Mouse (Mus musculus): ENCODE measurements at regions not wholly inside any gene's neighbourhood (a gene's known extent, or its start where the extent isn't known, plus 50 kb on each side); places are given as distances from the start of the nearest gene placed in this dataset.
A peak's percentile ranks its signal among the peaks of the same experiment; 100 is the strongest.

DNA sequence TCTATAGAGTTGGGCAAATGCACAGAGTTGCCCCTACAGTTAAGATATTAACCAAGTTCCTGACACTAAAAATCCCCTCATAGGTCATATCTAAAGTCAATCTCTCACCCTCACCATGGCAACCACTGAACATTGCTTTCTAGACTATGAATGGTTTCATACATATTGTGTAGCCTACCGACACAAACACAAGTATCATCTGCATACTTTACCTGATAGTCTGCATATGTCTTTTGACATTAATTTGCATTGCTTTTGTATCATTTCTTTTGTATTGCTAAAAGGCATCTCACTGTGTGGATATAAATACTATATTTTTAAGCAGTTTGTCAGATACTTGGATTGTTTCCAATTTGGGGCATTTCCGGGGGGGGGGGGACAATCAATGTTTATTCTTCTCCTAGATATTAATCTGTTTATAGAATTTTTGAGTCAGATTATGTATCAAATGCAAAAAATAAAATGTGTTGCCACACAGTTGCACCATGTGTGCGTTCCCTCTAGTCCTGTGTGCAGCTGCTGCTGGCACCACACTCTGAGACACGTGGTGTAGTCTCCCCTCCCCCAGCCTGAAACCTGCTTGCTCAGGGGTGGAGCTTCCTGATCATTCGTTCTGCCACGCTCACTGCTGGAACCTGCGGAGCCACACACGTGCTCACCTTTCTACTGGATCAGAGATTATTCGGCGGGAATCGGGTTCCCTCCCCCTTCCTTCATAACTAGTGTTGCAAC is 94.7 kb upstream of the Mapk10 start:
- DNase-seq, result no peak

DNA sequence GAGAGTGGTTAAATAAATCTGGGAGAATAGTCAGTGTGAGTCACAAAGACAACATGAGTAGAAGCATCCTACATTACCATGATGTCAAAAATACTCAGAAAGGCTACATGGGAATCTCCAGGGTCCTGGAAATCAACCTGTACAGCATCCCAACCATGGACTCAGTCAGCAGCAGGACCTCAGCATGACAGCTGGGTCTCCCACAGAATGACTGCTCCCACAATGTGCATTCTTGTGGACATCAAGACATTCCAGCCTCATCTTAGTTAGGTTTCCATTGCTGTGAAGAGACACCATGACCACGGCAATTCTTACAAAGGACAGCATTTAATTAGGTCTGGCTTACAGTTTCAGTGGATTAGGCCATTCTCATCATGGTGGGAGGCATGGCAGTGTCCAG is 93.8 kb upstream of the Mapk10 start:
- DNase-seq, result no peak

DNA sequence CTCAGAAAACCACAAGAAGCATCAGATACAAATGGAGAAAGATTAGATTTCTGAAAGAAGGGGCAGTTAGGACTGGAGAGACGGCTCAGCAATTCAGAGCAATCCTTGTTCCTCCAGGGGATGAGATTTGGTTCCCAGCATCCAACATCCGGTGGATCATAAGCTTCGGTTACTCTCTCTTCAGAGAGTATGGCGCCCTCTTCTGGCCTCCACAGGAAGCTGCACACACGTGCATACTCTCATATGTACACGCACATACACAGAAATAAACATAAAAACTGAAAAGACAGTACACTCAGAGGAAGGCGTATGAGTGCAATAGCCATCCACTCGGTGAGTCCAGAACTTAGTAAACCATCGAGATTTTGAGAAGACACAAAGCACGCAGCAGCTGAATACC is 91.6 kb upstream of the Mapk10 start:
- DNase-seq, result no peak

- peak; percentile 11 for DNase-seq
Observed at GRCm38 (mm10) chr5:103301303-103301702, 90.2 kb upstream of the Mapk10 start.

- DNase-seq, result no peak
Observed at GRCm38 (mm10) chr5:103293953-103294352, 82.8 kb upstream of the Mapk10 start.

GRCm38 (mm10) chr5:103291691-103292090 is 80.6 kb upstream of the Mapk10 start:
- no peak for DNase-seq

- DNase-seq, result no peak
Observed at GRCm38 (mm10) chr5:103291219-103291618, 80.1 kb upstream of the Mapk10 start.

DNA sequence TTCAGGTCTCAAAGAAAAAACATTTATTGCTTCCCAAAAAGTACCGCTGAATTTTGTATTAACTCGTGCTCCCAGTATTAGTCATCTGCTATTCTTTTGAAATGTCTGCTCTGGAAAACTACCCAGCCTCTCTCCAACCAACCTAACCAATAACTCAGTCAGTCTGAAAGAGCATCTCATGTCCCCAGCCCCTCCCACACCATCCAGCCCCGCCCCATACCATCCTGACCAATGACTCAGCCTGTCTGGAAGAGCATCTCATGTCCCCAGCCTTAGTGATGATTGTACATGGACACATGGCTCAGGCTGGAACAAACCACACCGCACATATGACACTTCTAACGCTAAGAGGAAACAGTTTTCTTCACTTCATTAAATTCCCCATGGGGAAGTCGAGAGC is 58.1 kb upstream of the Mapk10 start:
- DNase-seq, result no peak

DNA sequence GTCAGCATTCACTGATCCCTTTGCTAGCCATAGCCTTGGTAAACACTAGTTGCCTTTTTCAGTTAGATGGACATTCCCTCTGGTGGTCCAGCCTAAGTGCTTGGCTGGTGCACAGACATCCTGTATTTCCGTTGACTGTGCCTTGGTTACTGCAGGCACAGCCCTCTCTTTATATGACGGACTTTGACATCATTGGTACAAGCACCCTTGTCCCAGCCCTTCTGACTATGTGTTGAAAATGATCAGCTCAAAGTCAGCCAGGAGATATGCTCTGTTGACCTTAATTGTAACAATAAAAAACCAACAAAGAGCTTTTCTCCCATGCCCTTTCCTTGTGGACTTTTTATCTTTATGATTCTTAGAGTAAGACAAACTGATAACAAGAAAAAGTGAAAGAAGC is 53.8 kb upstream of the Mapk10 start:
- DNase-seq, result no peak

DNA sequence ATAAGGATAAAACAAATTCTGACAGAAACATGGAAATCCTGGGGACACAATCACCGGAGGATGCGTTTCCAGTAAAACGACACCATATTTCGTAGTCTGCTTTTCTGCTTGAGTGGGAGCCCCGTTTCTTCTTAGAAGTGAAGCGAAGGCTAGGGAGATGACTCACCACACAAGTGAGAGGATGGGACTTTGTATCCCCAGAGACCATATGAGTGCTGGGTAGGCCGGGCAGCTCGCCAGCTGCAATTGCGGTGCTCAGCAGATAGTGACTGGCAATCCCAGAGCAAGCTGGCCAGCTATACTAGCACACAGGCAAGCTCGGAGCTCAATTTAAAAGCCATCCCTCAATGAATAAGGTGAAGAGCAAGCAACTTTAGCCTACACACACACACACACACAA is 50.3 kb upstream of the Mapk10 start:
- peak; percentile 54 for DNase-seq
